In genomic region chr17:74527729-74528607, GRCm38 (mm10) we compare ENCODE assay signal across 8 mouse cellular contexts. TPM values are rescaled to one million over a fixed set of nuclear protein-coding genes. Genes with fewer than 3 reads are reported as not detected.
DNase-seq lines count a peak whose midpoint lies in the region; ATAC-seq lines count a peak whose summit lies in the region.

Gene Birc6, plus strand, starts transcription at chr17:74528295.

- H3K4me3 ChIP-seq in intestine, embryonic 14.5 days (ENCODE audit: low read depth, low read length), result peak within 1 kb of the TSS; percentile 96

- H3K4me2 ChIP-seq in intestine, embryonic 14.5 days (ENCODE audit: low read length), result peak within 1 kb of the TSS; percentile 77

- H3K9me3 ChIP-seq in intestine, embryonic 14.5 days (ENCODE audit: control insufficient read depth, low read length), result no peaks in the 10 kb centered on the region

- intact Hi-C loops in left cerebral cortex, postnatal 14 days (cut with DNase I), result loop anchor here (5.0 kb wide), 1 partner anchor 36 kb away; no protein-coding TSS in a partner anchor

- DNase-seq in adrenal gland, adult 18-20 months (ENCODE audit: low spot score in 2 of 2), result peak; percentile 98 to 99
- DNase-seq in embryo, embryonic 11 days, result peak; percentile 99
- peak; percentile 100 for DNase-seq in gastrocnemius, postnatal 25 days
- DNase-seq in intestine, embryonic 14.5 days (ENCODE audit: low spot score), result peak; percentile 100
- peak; percentile 100 for DNase-seq in left cerebral cortex, postnatal 14 days (ENCODE audit: low spot score in 2 of 2)
- peak; percentile 99 for DNase-seq in mesoderm, embryonic 11.5 days (ENCODE audit: low read depth, low spot score)
- DNase-seq in right cerebral cortex, postnatal 36 days (ENCODE audit: low spot score in 2 of 2), result peak; percentile 100
- peak; percentile 100 for DNase-seq in yolk sac, embryonic 10.5 days (ENCODE audit: low spot score)

- H3K27ac ChIP-seq in intestine, embryonic 14.5 days (ENCODE audit: low read depth), result peak within 1 kb of the TSS; percentile 98

- H3K4me1 ChIP-seq in intestine, embryonic 14.5 days (replicated peaks; ENCODE audit: control insufficient read depth, insufficient read depth, low read length), result peaks cover 19% of the 10 kb centered on the region

- ATAC-seq in intestine, embryonic 14.5 days (replicated peaks; ENCODE audit: low FRiP score, low TSS enrichment, low read depth), result peak; percentile 97

- H3K36me3 ChIP-seq in intestine, embryonic 14.5 days (ENCODE audit: control insufficient read depth, insufficient read depth, low read length), result no peaks in the 10 kb centered on the region

- peak within 1 kb of the TSS; percentile 94 for H3K9ac ChIP-seq in intestine, embryonic 14.5 days (ENCODE audit: low read length)

- no peaks in the 10 kb centered on the region for H3K27me3 ChIP-seq in intestine, embryonic 14.5 days (replicated peaks; ENCODE audit: control insufficient read depth, insufficient read depth, low read length)

- under 1% methylated on average over 66 of the region's 71 CpGs for WGBS in intestine, embryonic 14.5 days

RNA-seq across cellular contexts. Expression of gene Birc6, which starts in this region (rescaled TPM):
- total RNA-seq in adrenal gland, adult 18-20 months (2021), result 10 to 100 TPM; 93.5 to 99.0 TPM
- total RNA-seq in gastrocnemius, postnatal 25 days (2021), result 10 to 100 TPM; 50.0 to 53.7 TPM
- polyA plus RNA-seq in intestine, embryonic 14.5 days (2014; fragmentation: Nextera tagmentation; extraction: Ambion mirVana), result 105 and 109 TPM in 2 replicates
- total RNA-seq in left cerebral cortex, postnatal 14 days (2021), result 100 to 1,000 TPM; 152 TPM

Comparison
In these comparisons a context has a peak if more than half of its experiments do, and no peak if none do; other contexts are left out.
1. Peak in every context shown above with its lines: DNase-seq, ATAC-seq, H3K4me3 ChIP-seq and H3K27ac ChIP-seq.